In genomic region chr4:100885793-100886742, GRCm38 (mm10) we compare ENCODE assay signal across 9 mouse cellular contexts.
DNase-seq lines count a peak whose midpoint lies in the region; ATAC-seq and TF ChIP-seq lines count a peak whose summit lies in the region.
"Had no signal": no experiment of that assay in that cellular context is flagged by ENCODE, and none has a peak within 500 bp of the region (broad histone marks: within the 10 kb centered on the region; RNA-seq: fewer than 3 reads in every experiment).

No protein-coding gene starts in this region.

- H3K4me3 ChIP-seq in forebrain, embryonic 15.5 days = no peak overlapping the region
- no peak overlapping the region for H3K4me3 ChIP-seq in hindbrain, embryonic 16.5 days (ENCODE audit: low read length)
- H3K4me3 ChIP-seq in lung, postnatal 0 days (ENCODE audit: low read depth, low read length) = no peak overlapping the region
- H3K4me3 ChIP-seq in stomach, embryonic 15.5 days (replicated peaks) = no peak overlapping the region

- DNase-seq in urinary bladder, adult 18-20 months (ENCODE audit: low spot score in 2 of 2) = peak; percentile 18 to 39
- no peak for DNase-seq in urinary bladder, postnatal 10 days (ENCODE audit: low spot score)
- peak; percentile 86 for DNase-seq in lung, postnatal 0 days (ENCODE audit: low spot score)
- DNase-seq in spleen, postnatal 14 days (ENCODE audit: low spot score in 2 of 2) = no peak

- WGBS in forebrain, embryonic 15.5 days = 9% methylated on average over 19 of the region's 19 CpGs
- WGBS in hindbrain, embryonic 16.5 days = 17% methylated on average over 19 of the region's 19 CpGs
- WGBS in lung, postnatal 0 days = 14% methylated on average over 19 of the region's 19 CpGs
- WGBS in stomach, embryonic 15.5 days = 9% methylated on average over 19 of the region's 19 CpGs

- no peaks in the 10 kb centered on the region for H3K27me3 ChIP-seq in forebrain, embryonic 15.5 days
- no peaks in the 10 kb centered on the region for H3K27me3 ChIP-seq in hindbrain, embryonic 16.5 days (replicated peaks; ENCODE audit: control insufficient read depth, insufficient read depth, low read length)
- no peaks in the 10 kb centered on the region for H3K27me3 ChIP-seq in lung, postnatal 0 days (replicated peaks; ENCODE audit: insufficient read depth, low read length)
- no peaks in the 10 kb centered on the region for H3K27me3 ChIP-seq in stomach, embryonic 15.5 days (replicated peaks)

- H3K4me1 ChIP-seq in forebrain, embryonic 15.5 days = peaks cover 18% of the 10 kb centered on the region
- peaks cover 21% of the 10 kb centered on the region for H3K4me1 ChIP-seq in hindbrain, embryonic 16.5 days (ENCODE audit: control insufficient read depth, insufficient read depth, low read depth, low read length)
- H3K4me1 ChIP-seq in lung, postnatal 0 days (ENCODE audit: insufficient read depth, low read depth, low read length) = peaks cover 4% of the 10 kb centered on the region; the same call in 1 of the 2 replicates
- H3K4me1 ChIP-seq in stomach, embryonic 15.5 days = peaks cover 11% of the 10 kb centered on the region

- no peak overlapping the region for H3K9ac ChIP-seq in forebrain, embryonic 15.5 days (replicated peaks)
- 0 out of 2 replicates have a peak overlapping the region, but pooled peaks have one; percentile 19 for H3K9ac ChIP-seq in hindbrain, embryonic 16.5 days (ENCODE audit: low read depth, low read length)
- H3K9ac ChIP-seq in lung, postnatal 0 days (replicated peaks; ENCODE audit: low read depth) = no peak overlapping the region
- H3K9ac ChIP-seq in stomach, embryonic 15.5 days = no peak overlapping the region
- H3K9ac ChIP-seq: liver, embryonic 14.5 days had no signal

- peak overlapping the region; percentile 27; the same call in 1 of the 2 replicates for H3K27ac ChIP-seq in forebrain, embryonic 15.5 days (replicated peaks)
- peak overlapping the region; percentile 52 for H3K27ac ChIP-seq in hindbrain, embryonic 16.5 days (ENCODE audit: low read depth, low read length)
- peak overlapping the region; percentile 60 for H3K27ac ChIP-seq in lung, postnatal 0 days (ENCODE audit: low read length)
- H3K27ac ChIP-seq in stomach, embryonic 15.5 days = peak overlapping the region; percentile 86
- H3K27ac ChIP-seq: liver, embryonic 14.5 days had no signal

- TF ChIP-seq EP300 in lung, postnatal 0 days (IDR thresholded peaks at IDR 0.05) = no peak

- no peaks in the 10 kb centered on the region for H3K36me3 ChIP-seq in forebrain, embryonic 15.5 days
- H3K36me3 ChIP-seq in hindbrain, embryonic 16.5 days (ENCODE audit: control insufficient read depth, insufficient read depth, low read length) = no peaks in the 10 kb centered on the region
- no peaks in the 10 kb centered on the region for H3K36me3 ChIP-seq in lung, postnatal 0 days (ENCODE audit: insufficient read depth, low read length)
- H3K36me3 ChIP-seq in stomach, embryonic 15.5 days = no peaks in the 10 kb centered on the region

- no peak for TF ChIP-seq CTCF in lung, postnatal 0 days (IDR thresholded peaks at IDR 0.05)

- peak; percentile 53; the same call in 1 of the 2 replicates for ATAC-seq in forebrain, embryonic 15.5 days (replicated peaks)
- ATAC-seq in hindbrain, embryonic 16.5 days = peak; percentile 69
- ATAC-seq in lung, postnatal 0 days = peak; percentile 91
- peak; percentile 77 for ATAC-seq in stomach, embryonic 15.5 days (ENCODE audit: insufficient read depth, low FRiP score, low read depth)
- no peak for ATAC-seq in frontal cortex, adult (ENCODE audit: low TSS enrichment)

- H3K4me2 ChIP-seq in forebrain, embryonic 15.5 days (replicated peaks) = no peak overlapping the region
- H3K4me2 ChIP-seq in hindbrain, embryonic 16.5 days (ENCODE audit: low read length) = no peak overlapping the region
- peak overlapping the region; percentile 14; the same call in 1 of the 2 replicates for H3K4me2 ChIP-seq in lung, postnatal 0 days (replicated peaks; ENCODE audit: low read depth, low read length)
- H3K4me2 ChIP-seq in stomach, embryonic 15.5 days = peak overlapping the region; percentile 33

- H3K9me3 ChIP-seq in forebrain, embryonic 15.5 days = no peaks in the 10 kb centered on the region
- H3K9me3 ChIP-seq in hindbrain, embryonic 16.5 days (ENCODE audit: control insufficient read depth, low read length) = no peaks in the 10 kb centered on the region
- no peaks in the 10 kb centered on the region for H3K9me3 ChIP-seq in lung, postnatal 0 days (ENCODE audit: low read length)
- no peaks in the 10 kb centered on the region for H3K9me3 ChIP-seq in stomach, embryonic 15.5 days

Comparison
In these comparisons a context has a peak if more than half of its experiments do, and no peak if none do; other contexts are left out.
1. DNase-seq: peak in urinary bladder, adult 18-20 months (2 of 2) and lung, postnatal 0 days (single experiment); none in urinary bladder, postnatal 10 days (single experiment) and spleen, postnatal 14 days (0 of 2).
2. H3K27ac ChIP-seq: peak in every context shown above with its lines; median percentile 86 in stomach, embryonic 15.5 days; 60 in lung, postnatal 0 days; 52 in hindbrain, embryonic 16.5 days; 27 in forebrain, embryonic 15.5 days.
3. H3K4me2 ChIP-seq: peak in lung, postnatal 0 days (single experiment) and stomach, embryonic 15.5 days (single experiment); none in forebrain, embryonic 15.5 days (single experiment) and hindbrain, embryonic 16.5 days (single experiment).